ENCODE assay signal across 8 mouse cellular contexts in the genomic region with DNA sequence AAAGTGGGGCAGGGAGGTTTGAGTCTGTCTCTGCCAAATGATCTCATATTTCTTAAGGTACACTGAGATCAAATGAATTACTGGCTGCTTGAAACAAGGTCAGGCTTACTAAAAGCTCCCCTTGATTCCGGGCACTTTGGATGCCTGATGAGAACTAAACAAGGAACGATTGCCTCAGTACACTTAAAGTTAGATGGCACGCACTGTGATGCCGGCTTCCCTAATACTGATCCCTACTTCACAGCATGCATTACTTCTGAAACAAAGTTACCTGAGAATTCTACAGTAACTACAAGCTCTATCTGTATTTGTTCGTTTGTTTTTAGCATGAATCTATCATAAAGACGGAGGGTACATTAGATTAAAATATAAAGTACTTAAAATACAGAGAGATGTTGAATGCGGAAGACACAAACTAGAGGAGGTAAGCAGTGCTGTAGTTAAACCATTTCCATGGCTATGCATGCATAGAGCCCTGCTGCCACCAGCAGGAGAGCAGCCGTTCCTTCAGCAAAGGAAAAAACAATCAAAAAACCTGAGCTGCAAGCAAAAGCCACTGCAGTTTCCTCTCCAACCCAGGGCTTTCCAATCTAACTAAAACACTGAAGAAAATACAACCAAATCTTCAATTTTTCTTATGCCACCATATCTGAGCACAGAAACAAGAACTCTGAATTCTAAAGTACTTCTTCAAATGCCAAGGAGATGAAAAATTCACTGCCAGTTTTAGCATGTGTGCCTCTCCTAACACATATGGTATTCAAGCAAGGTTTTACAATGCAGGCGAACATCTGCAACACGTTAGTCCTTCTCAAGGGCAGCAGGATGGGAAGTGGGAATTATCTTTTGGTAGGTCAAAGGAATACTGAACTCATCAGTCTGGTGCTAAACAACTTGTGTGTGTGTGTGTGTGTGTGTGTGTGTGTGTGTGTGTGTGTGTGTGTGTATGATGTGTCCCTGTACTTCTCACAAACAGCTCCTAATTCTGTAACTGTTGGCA.
A peak's percentile ranks its signal among the peaks of the same experiment; 100 is the strongest.
DNase-seq lines count a peak whose midpoint lies in the region; ATAC-seq lines count a peak whose summit lies in the region.

No protein-coding gene starts in this region.

- no peaks in the 10 kb centered on the region for H3K36me3 ChIP-seq in heart, embryonic 13.5 days
- no peaks in the 10 kb centered on the region for H3K36me3 ChIP-seq in heart, embryonic 10.5 days
- no peaks in the 10 kb centered on the region for H3K36me3 ChIP-seq in midbrain, embryonic 15.5 days (replicated peaks)

- H3K4me1 ChIP-seq in heart, embryonic 13.5 days: no peaks in the 10 kb centered on the region
- H3K4me1 ChIP-seq in heart, embryonic 10.5 days: no peaks in the 10 kb centered on the region
- no peaks in the 10 kb centered on the region for H3K4me1 ChIP-seq in midbrain, embryonic 15.5 days

- H3K9ac ChIP-seq in heart, embryonic 13.5 days: 0 out of 2 replicates have a peak overlapping the region, but pooled peaks have one; percentile 24
- no peak overlapping the region for H3K9ac ChIP-seq in midbrain, embryonic 15.5 days

- no peaks in the 10 kb centered on the region for H3K9me3 ChIP-seq in heart, embryonic 13.5 days
- H3K9me3 ChIP-seq in heart, embryonic 10.5 days: no peaks in the 10 kb centered on the region
- no peaks in the 10 kb centered on the region for H3K9me3 ChIP-seq in midbrain, embryonic 15.5 days

- no peak for ATAC-seq in heart, embryonic 13.5 days (ENCODE audit: extremely low read depth, insufficient number of reproducible peaks, low FRiP score, low TSS enrichment)
- peak; percentile 92 for ATAC-seq in midbrain, embryonic 15.5 days (replicated peaks)

- H3K27ac ChIP-seq in heart, embryonic 13.5 days (replicated peaks): no peak overlapping the region
- H3K27ac ChIP-seq in heart, embryonic 10.5 days: no peak overlapping the region
- no peak overlapping the region for H3K27ac ChIP-seq in midbrain, embryonic 15.5 days

- no peaks in the 10 kb centered on the region for H3K27me3 ChIP-seq in heart, embryonic 13.5 days (replicated peaks)
- H3K27me3 ChIP-seq in heart, embryonic 10.5 days (ENCODE audit: insufficient read depth, poor library complexity, severe bottlenecking): no peaks in the 10 kb centered on the region
- no peaks in the 10 kb centered on the region for H3K27me3 ChIP-seq in midbrain, embryonic 15.5 days (replicated peaks)

- 53% methylated on average over 10 of the region's 10 CpGs for WGBS in heart, embryonic 13.5 days
- 61% methylated on average over 10 of the region's 10 CpGs for WGBS in heart, embryonic 10.5 days
- WGBS in midbrain, embryonic 15.5 days: 69% methylated on average over 10 of the region's 10 CpGs

- intact Hi-C loops in left cerebral cortex, postnatal 25 days (cut with DNase I): loop anchor here (1.0 to 5.0 kb wide), 2 partner anchors 146 to 165 kb away; partner anchors contain the start of gene Cacybp

- no peak overlapping the region for H3K4me2 ChIP-seq in heart, embryonic 13.5 days
- no peak overlapping the region for H3K4me2 ChIP-seq in midbrain, embryonic 15.5 days

- H3K4me3 ChIP-seq in heart, embryonic 13.5 days: no peak overlapping the region
- H3K4me3 ChIP-seq in heart, embryonic 10.5 days: no peak overlapping the region
- H3K4me3 ChIP-seq in midbrain, embryonic 15.5 days: no peak overlapping the region

- no peak for DNase-seq in heart, embryonic 10.5 days (ENCODE audit: low spot score)
- DNase-seq in NIH3T3 (ENCODE audit: low read depth): peak; percentile 79
- DNase-seq in embryo, embryonic 10 days (ENCODE audit: low spot score): peak; percentile 58
- DNase-seq in hindlimb bud, embryonic 11.5 days (ENCODE audit: extremely low spot score, low read depth, low spot score): peak; percentile 22
- DNase-seq in left cerebral cortex, postnatal 25 days (ENCODE audit: low spot score in 2 of 2): peak; percentile 46 to 79
- DNase-seq in thymus, adult 18-20 months: peak; percentile 6 to 10
